Mouse (Mus musculus) gastrocnemius, adult 8-10 months (tissue): ENCODE data around the gene Cbfb. TPM values are rescaled to one million over a fixed set of nuclear protein-coding genes. Genes with fewer than 3 reads are reported as not detected.

Experiments
- DNase-seq, 2 experiments: peaks; one replicate each; pipeline ENCODE4 v3.0.0; 2022; ENCODE audit warnings: low spot score in 2 of 2
- total RNA-seq, 4 experiments: library from RNA; stranded (reverse); gene quantifications; 2 replicates each; pipeline ENCODE4 v1.2.4; 2022

Cbfb gene
- total RNA-seq, 4 experiments from 2014 or later: 87.8 to 96.8 (median 94.6) TPM

GRCm38 (mm10) chr8:105237442-105238142 is 67.1 kb downstream of the Cbfb start:
- DNase-seq: no peak

GRCm38 (mm10) chr8:105241016-105241415 is 70.5 kb downstream of the Cbfb start:
- DNase-seq: no peak

- DNase-seq: no peak
Measured at GRCm38 (mm10) chr8:105251954-105252353, 81.5 kb downstream of the Cbfb start.

- DNase-seq: no peak
Measured at GRCm38 (mm10) chr8:105252680-105253537, 82.4 kb downstream of the Cbfb start.

GRCm38 (mm10) chr8:105253766-105254151 is 83.3 kb downstream of the Cbfb start:
- no peak for DNase-seq

GRCm38 (mm10) chr8:105254152-105254965 is 83.9 kb downstream of the Cbfb start:
- peak; percentile 82 to 83 for DNase-seq

- DNase-seq: peak; percentile 74 to 78
Measured at GRCm38 (mm10) chr8:105254966-105255350, 84.5 kb downstream of the Cbfb start, which contains the start of gene B3gnt9. Gene B3gnt9, minus strand, starts transcription at chr8:105255153.

GRCm38 (mm10) chr8:105257318-105258114 is 87.0 kb downstream of the Cbfb start:
- no peak for DNase-seq

- no peak for DNase-seq
Measured at GRCm38 (mm10) chr8:105258911-105259720, 88.6 kb downstream of the Cbfb start.

- peak in 1 of 2 experiments; percentile 46 for DNase-seq
Measured at GRCm38 (mm10) chr8:105259721-105260320, 89.3 kb downstream of the Cbfb start.

GRCm38 (mm10) chr8:105260371-105261099 is 90.1 kb downstream of the Cbfb start:
- no peak for DNase-seq

- no peak for DNase-seq
Measured at GRCm38 (mm10) chr8:105261326-105261980, 91.0 kb downstream of the Cbfb start.

- no peak for DNase-seq
Measured at GRCm38 (mm10) chr8:105263244-105263912, 92.9 kb downstream of the Cbfb start.

- DNase-seq: peak; percentile 52 to 57
Measured at GRCm38 (mm10) chr8:105264024-105264982, 93.8 kb downstream of the Cbfb start, which contains the start of the genes Tradd and Fbxl8. Gene Tradd, minus strand, starts transcription at chr8:105264609. Gene Fbxl8, plus strand, starts transcription at chr8:105264648.

GRCm38 (mm10) chr8:105265128-105265527 is 94.7 kb downstream of the Cbfb start:
- no peak for DNase-seq

- DNase-seq: no peak
Measured at GRCm38 (mm10) chr8:105266775-105267174, 96.3 kb downstream of the Cbfb start.
